Mouse (Mus musculus) forebrain, embryonic 10.5 days (tissue): ENCODE results near the gene Sfmbt1. TPM values are rescaled to one million over a fixed set of nuclear protein-coding genes. Genes with fewer than 3 reads are reported as not detected.
"Not testable (repeated sequence)": the region's sequence is repeated elsewhere in the genome, so short reads cannot be mapped to it uniquely, and the experiment has no call there.

Source experiments
- DNase-seq: peaks from one replicate; pipeline ENCODE4 v3.0.0-alpha.2; 2017; ENCODE audit warnings: low spot score; ENCODE audit errors: extremely low spot score
- H3K27ac ChIP-seq: fragments of 300-500 bp; sonication (generic); 2 replicates; pipeline ENCODE4 v1.5.1; 2016; ENCODE audit warnings: mild to moderate bottlenecking
- H3K27me3 ChIP-seq: fragments of 300-500 bp; sonication (generic); 2 replicates; pipeline ENCODE4 v1.6.1; 2016; ENCODE audit warnings: mild to moderate bottlenecking; ENCODE audit not compliant: poor library complexity, severe bottlenecking
- H3K36me3 ChIP-seq: fragments of 300-500 bp; sonication (generic); replicated peaks from 2 replicates; pipeline ENCODE4 v1.6.1; 2016; ENCODE audit warnings: mild to moderate bottlenecking, moderate library complexity
- H3K4me1 ChIP-seq: fragments of 300-500 bp; sonication (generic); 2 replicates; pipeline ENCODE4 v1.6.1; 2016
- H3K4me3 ChIP-seq: fragments of 300-500 bp; sonication (generic); 2 replicates; pipeline ENCODE4 v1.5.1; 2016; ENCODE audit warnings: mild to moderate bottlenecking, moderate library complexity
- H3K9me3 ChIP-seq: fragments of 300-500 bp; sonication (generic); 2 replicates; pipeline ENCODE4 v1.6.1; 2016; ENCODE audit warnings: mild to moderate bottlenecking, moderate library complexity
- WGBS: fragments of 180-500 bp; shearing (Covaris S2); methylation state at CpG from one replicate; pipeline ENCODE4 v1.1.7; 2016; 5-methylcytosine and 5-hydroxymethylcytosine counted together
- polyA plus RNA-seq: library from polyadenylated mRNA; unstranded; fragments of >200 nt; fragmentation: Nextera tagmentation; extraction: Ambion mirVana; gene quantifications from 2 replicates; pipeline ENCODE4 v1.2.1, GENCODE M21; 2016

The Sfmbt1 gene
- polyA plus RNA-seq, 1 experiment from 2014 or later = 22.6 TPM

- peaks cover 26% of the 10 kb centered on the region for H3K4me1 ChIP-seq
- H3K27ac ChIP-seq = no peak overlapping the region
- no peak overlapping the region for H3K4me3 ChIP-seq
- H3K36me3 ChIP-seq = peaks cover 9% of the 10 kb centered on the region; the same call in 1 of the 2 replicates
- no peak for DNase-seq
- H3K9me3 ChIP-seq = no peaks in the 10 kb centered on the region
- 77% methylated on average over 15 of the region's 15 CpGs for WGBS
- H3K27me3 ChIP-seq = no peaks in the 10 kb centered on the region
Measured at GRCm38 (mm10) chr14:30697407-30698052, 17.1 kb upstream of the Sfmbt1 start.

- no peaks in the 10 kb centered on the region for H3K27me3 ChIP-seq
- 36% methylated on average over 8 of the region's 8 CpGs for WGBS
- H3K4me1 ChIP-seq = peaks cover 26% of the 10 kb centered on the region
Measured at GRCm38 (mm10) chr14:30699656-30700055, 15.0 kb upstream of the Sfmbt1 start.

GRCm38 (mm10) chr14:30702512-30702911 is 12.1 kb upstream of the Sfmbt1 start:
- peaks cover 20% of the 10 kb centered on the region for H3K4me1 ChIP-seq
- no peak overlapping the region for H3K27ac ChIP-seq
- H3K4me3 ChIP-seq = no peak overlapping the region
- H3K9me3 ChIP-seq = no peaks in the 10 kb centered on the region
- WGBS = 67% methylated on average over 5 of the region's 5 CpGs
- no peaks in the 10 kb centered on the region for H3K27me3 ChIP-seq
- no peak for DNase-seq
- H3K36me3 ChIP-seq = no peaks in the 10 kb centered on the region

More at GRCm38 (mm10) chr14:30699656-30700055, 15.0 kb upstream of the Sfmbt1 start:
- Histone ChIP-seq H3K36me3 (no peaks in the 10 kb centered on the region), H3K9me3 (no peaks in the 10 kb centered on the region), H3K27ac (no peak overlapping the region), H3K4me3 (no peak overlapping the region)
- DNase-seq = peak; percentile 73

GRCm38 (mm10) chr14:30703079-30703478 is 11.6 kb upstream of the Sfmbt1 start:
- DNase-seq = no peak
- H3K4me3 ChIP-seq = no peak overlapping the region
- WGBS = 91% methylated on average over 5 of the region's 5 CpGs

GRCm38 (mm10) chr14:30704098-30704855 is 10.4 kb upstream of the Sfmbt1 start:
- H3K9me3 ChIP-seq = no peaks in the 10 kb centered on the region
- H3K27me3 ChIP-seq = no peaks in the 10 kb centered on the region
- no peaks in the 10 kb centered on the region for H3K36me3 ChIP-seq
- DNase-seq = no peak
- WGBS = 84% methylated on average over 8 of the region's 8 CpGs
- H3K4me1 ChIP-seq = peaks cover 4% of the 10 kb centered on the region; the same call in 1 of the 2 replicates
- H3K27ac ChIP-seq = no peak overlapping the region
- H3K4me3 ChIP-seq = no peak overlapping the region

More at GRCm38 (mm10) chr14:30703079-30703478, 11.6 kb upstream of the Sfmbt1 start:
- Histone ChIP-seq H3K9me3 (no peaks in the 10 kb centered on the region), H3K27ac (no peak overlapping the region), H3K4me1 (peaks cover 15% of the 10 kb centered on the region), H3K36me3 (no peaks in the 10 kb centered on the region), H3K27me3 (no peaks in the 10 kb centered on the region)

- WGBS = 92% methylated on average over 2 of the region's 2 CpGs
- no peak for DNase-seq
- Histone ChIP-seq H3K36me3 (no peaks in the 10 kb centered on the region), H3K4me1 (peaks cover 17% of the 10 kb centered on the region), H3K9me3 (no peaks in the 10 kb centered on the region), H3K27me3 (peaks cover 15% of the 10 kb centered on the region), H3K4me3 (no peak overlapping the region), H3K27ac (no peak overlapping the region)
Measured at GRCm38 (mm10) chr14:30711892-30712291, 2.8 kb upstream of the Sfmbt1 start.

GRCm38 (mm10) chr14:30713769-30714168 is 880 bp upstream of the Sfmbt1 start:
- Histone ChIP-seq H3K27me3 (peaks cover 15% of the 10 kb centered on the region), H3K4me1 (peaks cover 28% of the 10 kb centered on the region), H3K9me3 (no peaks in the 10 kb centered on the region), H3K36me3 (no peaks in the 10 kb centered on the region), H3K27ac (no peak overlapping the region), H3K4me3 (no peak overlapping the region)
- no peak for DNase-seq
- 85% methylated on average over 1 of the region's 1 CpGs for WGBS

- H3K27me3 ChIP-seq = peaks cover 15% of the 10 kb centered on the region
- no peaks in the 10 kb centered on the region for H3K36me3 ChIP-seq
- peak overlapping the region; percentile 97 for H3K27ac ChIP-seq
- DNase-seq = peak; percentile 81
- WGBS = under 1% methylated on average over 67 of the region's 68 CpGs
- no peaks in the 10 kb centered on the region for H3K9me3 ChIP-seq
- peaks cover 32% of the 10 kb centered on the region for H3K4me1 ChIP-seq
- peak overlapping the region; percentile 94 for H3K4me3 ChIP-seq
Measured at GRCm38 (mm10) chr14:30715618-30716050, 985 bp downstream of the Sfmbt1 start.

GRCm38 (mm10) chr14:30716051-30716952 is 1.7 kb downstream of the Sfmbt1 start:
- peak; percentile 74 for DNase-seq
- H3K4me3 ChIP-seq = peak overlapping the region; percentile 94
- no peaks in the 10 kb centered on the region for H3K36me3 ChIP-seq
- peaks cover 32% of the 10 kb centered on the region for H3K4me1 ChIP-seq
- peaks cover 15% of the 10 kb centered on the region for H3K27me3 ChIP-seq
- WGBS = under 1% methylated on average over 103 of the region's 106 CpGs
- H3K9me3 ChIP-seq = no peaks in the 10 kb centered on the region
- H3K27ac ChIP-seq = peak overlapping the region; percentile 97

GRCm38 (mm10) chr14:30716953-30717285 is 2.3 kb downstream of the Sfmbt1 start:
- DNase-seq = no peak
- peaks cover 15% of the 10 kb centered on the region for H3K27me3 ChIP-seq
- no peaks in the 10 kb centered on the region for H3K9me3 ChIP-seq
- peak overlapping the region; percentile 94 for H3K4me3 ChIP-seq
- H3K36me3 ChIP-seq = no peaks in the 10 kb centered on the region
- H3K27ac ChIP-seq = peak overlapping the region; percentile 97
- WGBS = 10% methylated on average over 7 of the region's 7 CpGs
- peaks cover 32% of the 10 kb centered on the region for H3K4me1 ChIP-seq

- WGBS = 93% methylated on average over 1 of the region's 1 CpGs
- not testable (repeated sequence) for H3K36me3 ChIP-seq, H3K27ac ChIP-seq, H3K9me3 ChIP-seq, DNase-seq, H3K4me3 ChIP-seq
- peaks cover 32% of the 10 kb centered on the region for H3K4me1 ChIP-seq
- peaks cover 15% of the 10 kb centered on the region for H3K27me3 ChIP-seq
Measured at GRCm38 (mm10) chr14:30718696-30719095, 4.0 kb downstream of the Sfmbt1 start.

GRCm38 (mm10) chr14:30719514-30719913 is 4.9 kb downstream of the Sfmbt1 start:
- WGBS = 82% methylated on average over 1 of the region's 1 CpGs
- H3K4me1 ChIP-seq = peaks cover 31% of the 10 kb centered on the region
- peaks cover 8% of the 10 kb centered on the region for H3K27me3 ChIP-seq
- no peak overlapping the region for H3K27ac ChIP-seq
- no peaks in the 10 kb centered on the region; the same call in 1 of the 2 replicates for H3K36me3 ChIP-seq
- no peak for DNase-seq
- H3K4me3 ChIP-seq = no peak overlapping the region
- no peaks in the 10 kb centered on the region for H3K9me3 ChIP-seq
